Mouse (Mus musculus) ES-E14 (cell line): ENCODE measurements around the gene Cers2. TPM values are rescaled to one million over a fixed set of nuclear protein-coding genes. Genes with fewer than 3 reads are reported as not detected.
A peak's percentile ranks its signal among the peaks of the same experiment; 100 is the strongest.

Experiments used
- DNase-seq: peaks from one replicate; pipeline ENCODE4 v3.0.0-alpha.2; 2013; ENCODE audit warnings: low read depth, low spot score
- H3K27ac ChIP-seq: 2 replicates; pipeline ENCODE4 v1.5.1; 2012; ENCODE audit warnings: low read depth, mild to moderate bottlenecking, low read length, moderate library complexity, mixed read lengths; ENCODE audit not compliant: poor library complexity, insufficient read depth, severe bottlenecking
- H3K36me3 ChIP-seq: 2 replicates; pipeline ENCODE4 v1.6.1; 2012; ENCODE audit warnings: mild to moderate bottlenecking, low read length, moderate library complexity, mixed read lengths; ENCODE audit not compliant: control insufficient read depth, poor library complexity, insufficient read depth, severe bottlenecking
- H3K4me1 ChIP-seq, 2 experiments: fragments of 150-350 bp in 1 of 2; sonication (generic) in 1 of 2; 2 replicates each; pipeline ENCODE4 v1.6.1; 2012; ENCODE audit warnings: low read length in 2 of 2, mild to moderate bottlenecking in 1 of 2, mixed read lengths in 1 of 2; ENCODE audit not compliant: control insufficient read depth in 2 of 2, insufficient read depth in 2 of 2, poor library complexity in 1 of 2
- H3K4me3 ChIP-seq, 2 experiments: fragments of 150-350 bp in 1 of 2; sonication (generic) in 1 of 2; 2 replicates each; pipeline ENCODE4 v1.5.1; 2012; ENCODE audit warnings: low read length in 2 of 2, low read depth in 1 of 2, mild to moderate bottlenecking in 1 of 2, mixed read lengths in 1 of 2; ENCODE audit not compliant: insufficient read depth in 1 of 2, poor library complexity in 1 of 2, severe bottlenecking in 1 of 2
- H3K9ac ChIP-seq: 2 replicates; pipeline ENCODE4 v1.6.1; 2012; ENCODE audit warnings: low read depth, mild to moderate bottlenecking, low read length, mixed read lengths; ENCODE audit not compliant: poor library complexity, insufficient read depth, severe bottlenecking
- H3K9me3 ChIP-seq: fragments of 150-350 bp; sonication (generic); 2 replicates; pipeline ENCODE4 v1.6.1; 2012; ENCODE audit warnings: low read depth, mild to moderate bottlenecking, low read length; ENCODE audit not compliant: control insufficient read depth, insufficient read depth
- CHD2 ChIP-seq: IDR thresholded peaks from 2 replicates; pipeline ENCODE4 v1.6.1; 2014; ENCODE audit warnings: mild to moderate bottlenecking, low read depth, low read length, inconsistent platforms
- HCFC1 ChIP-seq: IDR thresholded peaks from 2 replicates; pipeline ENCODE4 v1.6.1; 2012; ENCODE audit warnings: low read length, inconsistent platforms, borderline replicate concordance; ENCODE audit not compliant: insufficient read depth
- MAFK ChIP-seq: IDR thresholded peaks from 2 replicates; pipeline ENCODE4 v1.6.1; 2014; ENCODE audit warnings: mild to moderate bottlenecking, low read depth, low read length, inconsistent platforms; ENCODE audit not compliant: insufficient read depth
- ZC3H11A ChIP-seq: IDR thresholded peaks from 2 replicates; pipeline ENCODE4 v1.6.1; 2012; ENCODE audit warnings: low read depth, mild to moderate bottlenecking, inconsistent platforms, low read length, borderline replicate concordance
- ZNF384 ChIP-seq: IDR thresholded peaks from 2 replicates; pipeline ENCODE4 v1.6.1; 2012; ENCODE audit warnings: low read depth, low read length, inconsistent platforms
- in situ Hi-C, 2 experiments: fragments of 600-800 bp; cut with MboI; formaldehyde crosslinking; loops; one replicate each; pipeline ENCODE4 v1.15.1; 2025; ENCODE audit warnings: low sequenced_read_pairs in 2 of 2, inconsistent platforms in 1 of 2; ENCODE audit not compliant: unreplicated experiment in 2 of 2
- total RNA-seq: library from RNA; depleted of rRNA; stranded (reverse); fragments of 300-350 nt; gene quantifications from 2 replicates; pipeline ENCODE4 v1.2.3, GENCODE M21; 2012; rRNA removed

Gene Cers2
- total RNA-seq, 1 experiment = 87.6 TPM

DNA sequence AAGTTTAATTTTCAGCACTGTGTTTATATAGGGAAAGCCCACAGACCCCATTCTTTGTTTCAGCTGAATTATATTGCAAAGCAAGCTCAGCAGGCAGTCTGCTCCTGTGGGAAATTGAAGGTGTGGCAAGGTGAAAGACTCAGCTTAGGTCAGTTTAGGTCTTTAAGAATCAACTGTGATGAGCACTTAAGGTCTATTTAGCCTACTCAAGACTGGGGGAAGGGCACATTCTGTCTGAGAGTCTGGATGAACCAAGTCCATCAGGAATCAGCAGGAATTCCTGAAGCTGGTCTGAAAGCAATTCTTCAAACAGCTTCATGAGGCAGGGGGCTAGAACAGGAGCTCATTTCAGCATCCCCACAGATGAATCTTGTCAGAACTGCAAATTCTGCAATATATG is 55.5 kb downstream of the Cers2 start:
- Histone ChIP-seq H3K36me3 (no peaks in the 10 kb centered on the region), H3K9me3 (no peaks in the 10 kb centered on the region), H3K4me1 (no peaks in the 10 kb centered on the region), H3K4me3 (no peak overlapping the region), H3K9ac (no peak overlapping the region), H3K27ac (no peak overlapping the region)
- in situ Hi-C loops = no loop called here
- peak; percentile 44 for DNase-seq
- TF ChIP-seq MAFK = no peak
- TF ChIP-seq ZNF384 = no peak
- TF ChIP-seq CHD2 = no peak
- TF ChIP-seq ZC3H11A = no peak
- no peak for TF ChIP-seq HCFC1

Other genes starting within 250 kb of the Cers2 start
- gene Pip5k1a, start 207.9 kb upstream of the Cers2 start, total RNA-seq = 23.2 and 30.7 TPM in 2 replicates
- gene Vps72, start 203.8 kb upstream of the Cers2 start, total RNA-seq = 34.4 and 35.7 TPM in 2 replicates
- gene Tmod4, start 190.3 kb upstream of the Cers2 start, total RNA-seq = 0.36 TPM in 1 of 2 replicates, not detected in the other
- 38.1 and 39.2 TPM in 2 replicates for gene Scnm1, start 180.8 kb upstream of the Cers2 start, total RNA-seq
- 4.4 and 5.1 TPM in 2 replicates for gene Lysmd1, start 180.7 kb upstream of the Cers2 start, total RNA-seq
- 1.0 and 1.3 TPM in 2 replicates for gene Tnfaip8l2, start 172.4 kb upstream of the Cers2 start, total RNA-seq
- 15.3 and 34.7 TPM in 2 replicates for gene Sema6c, start 154.3 kb upstream of the Cers2 start, total RNA-seq
- gene Gabpb2, start 96.9 kb upstream of the Cers2 start, total RNA-seq = 28.7 and 30.7 TPM in 2 replicates
- gene Cdc42se1, start 86.1 kb upstream of the Cers2 start, total RNA-seq = 43.2 and 51.4 TPM in 2 replicates
- gene Mllt11, start 82.6 kb upstream of the Cers2 start, total RNA-seq = 5.3 and 10.1 TPM in 2 replicates
- 2.0 and 3.0 TPM in 2 replicates for gene Gm128, start 73.2 kb upstream of the Cers2 start, total RNA-seq
- gene Bnipl, start 63.6 kb upstream of the Cers2 start, total RNA-seq = 6.7 and 16.0 TPM in 2 replicates
- 48.8 and 54.5 TPM in 2 replicates for gene Mindy1, start 33.4 kb upstream of the Cers2 start, total RNA-seq
- 26.4 and 29.5 TPM in 2 replicates for gene Prune1, start 32.7 kb upstream of the Cers2 start, total RNA-seq
- gene Anxa9, start 7.6 kb upstream of the Cers2 start, total RNA-seq = 0.58 and 1.1 TPM in 2 replicates
- 54.7 and 59.1 TPM in 2 replicates for gene Setdb1, start 42.4 kb downstream of the Cers2 start, total RNA-seq
- gene 4930558C23Rik, start 88.0 kb downstream of the Cers2 start, total RNA-seq = 0.31 TPM in 1 of 2 replicates, not detected in the other
- gene Arnt, start 119.6 kb downstream of the Cers2 start, total RNA-seq = 25.1 and 28.8 TPM in 2 replicates
- gene Ctsk, start 184.5 kb downstream of the Cers2 start, total RNA-seq = 0.22 and 0.69 TPM in 2 replicates
- gene Ctss, start 212.0 kb downstream of the Cers2 start, total RNA-seq = 0.16 and 0.67 TPM in 2 replicates
- gene Hormad1, start 244.9 kb downstream of the Cers2 start, total RNA-seq = 24.3 and 24.5 TPM in 2 replicates